Mouse (Mus musculus): ENCODE data around the gene Trpm7. TPM values are rescaled to one million over a fixed set of nuclear protein-coding genes. Genes with fewer than 3 reads are reported as not detected.

Gene Trpm7
- polyA plus RNA-seq, 1 experiment from 2014 or later = 45.0 TPM

DNA sequence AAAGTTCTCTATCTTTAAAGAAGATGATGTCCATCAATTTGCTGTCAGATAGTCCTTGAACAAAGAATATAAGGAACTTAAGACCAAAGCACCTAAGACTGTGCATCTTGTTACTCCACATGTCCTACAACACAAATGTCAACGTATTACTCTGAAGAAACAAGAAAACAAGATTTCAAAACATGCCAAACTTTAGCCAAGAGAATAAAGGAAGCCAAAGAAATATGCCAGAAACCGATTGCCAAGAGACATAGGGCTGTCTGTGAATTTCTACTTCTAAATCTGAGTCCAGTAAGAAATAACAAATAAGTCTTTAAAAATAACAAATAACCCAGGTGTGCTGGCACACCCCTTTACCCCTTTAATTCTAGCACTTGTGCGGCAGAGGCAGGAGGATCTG, 11.0 kb downstream of the Trpm7 start:
- no peaks in the 10 kb centered on the region for H3K27me3 ChIP-seq (replicated peaks; ENCODE audit: control insufficient read depth, insufficient read depth, low read length)
- 91% methylated on average over 3 of the region's 3 CpGs for WGBS

DNA sequence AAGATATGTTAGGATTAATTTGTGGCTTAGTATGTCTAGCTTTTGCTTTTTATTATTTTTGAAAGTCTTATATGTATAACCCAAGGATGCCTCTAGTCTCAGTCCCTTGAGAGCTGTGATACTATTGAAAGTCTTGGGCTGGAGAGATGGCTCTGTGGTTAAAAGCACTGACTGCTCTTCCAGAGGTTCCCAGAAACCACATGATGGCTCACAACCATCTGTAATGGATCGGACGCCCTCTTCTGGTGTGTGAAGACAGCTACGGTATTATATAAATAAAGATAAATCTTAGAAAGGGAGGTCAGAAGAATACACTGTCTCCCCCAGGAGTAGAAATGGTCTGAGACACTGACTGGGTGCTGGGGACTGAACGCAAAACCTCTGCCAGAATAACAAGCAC, 31.3 kb downstream of the Trpm7 start:
- H3K9ac ChIP-seq (replicated peaks; ENCODE audit: low read depth, low read length) = no peak overlapping the region
- no peaks in the 10 kb centered on the region for H3K27me3 ChIP-seq (replicated peaks; ENCODE audit: control insufficient read depth, insufficient read depth, low read length)
- no peak overlapping the region for H3K4me3 ChIP-seq (replicated peaks; ENCODE audit: low read length)
- H3K4me1 ChIP-seq (replicated peaks; ENCODE audit: control insufficient read depth, insufficient read depth, low read length) = no peaks in the 10 kb centered on the region
- H3K27ac ChIP-seq (ENCODE audit: low read length) = no peak overlapping the region
- H3K9me3 ChIP-seq (ENCODE audit: control insufficient read depth, low read length) = no peaks in the 10 kb centered on the region
- no peak overlapping the region for H3K4me2 ChIP-seq (ENCODE audit: low read length)
- ATAC-seq = no peak
- H3K36me3 ChIP-seq (ENCODE audit: control insufficient read depth, insufficient read depth) = peaks cover 5% of the 10 kb centered on the region; the same call in 1 of the 2 replicates
- 91% methylated on average over 4 of the region's 4 CpGs for WGBS

More for the DNA sequence above, 11.0 kb downstream of the Trpm7 start:
- H3K9ac ChIP-seq (replicated peaks; ENCODE audit: low read depth, low read length) = no peak overlapping the region
- H3K4me1 ChIP-seq (replicated peaks; ENCODE audit: control insufficient read depth, insufficient read depth, low read length) = no peaks in the 10 kb centered on the region
- H3K27ac ChIP-seq (ENCODE audit: low read length) = no peak overlapping the region
- H3K4me3 ChIP-seq (replicated peaks; ENCODE audit: low read length) = no peak overlapping the region
- H3K9me3 ChIP-seq (ENCODE audit: control insufficient read depth, low read length) = no peaks in the 10 kb centered on the region
- no peak for ATAC-seq
- H3K36me3 ChIP-seq (ENCODE audit: control insufficient read depth, insufficient read depth) = no peaks in the 10 kb centered on the region
- no peak overlapping the region for H3K4me2 ChIP-seq (ENCODE audit: low read length)

- no peak overlapping the region for H3K4me2 ChIP-seq (ENCODE audit: low read length)
- no peak overlapping the region for H3K27ac ChIP-seq (ENCODE audit: low read length)
- ATAC-seq = no peak
- H3K9me3 ChIP-seq (ENCODE audit: control insufficient read depth, low read length) = no peaks in the 10 kb centered on the region
- H3K27me3 ChIP-seq (replicated peaks; ENCODE audit: control insufficient read depth, insufficient read depth, low read length) = no peaks in the 10 kb centered on the region
- no peak overlapping the region for H3K9ac ChIP-seq (replicated peaks; ENCODE audit: low read depth, low read length)
- H3K36me3 ChIP-seq (ENCODE audit: control insufficient read depth, insufficient read depth) = peaks cover 14% of the 10 kb centered on the region; the same call in 1 of the 2 replicates
- no peak overlapping the region for H3K4me3 ChIP-seq (replicated peaks; ENCODE audit: low read length)
- WGBS = 93% methylated on average over 5 of the region's 5 CpGs
- H3K4me1 ChIP-seq (replicated peaks; ENCODE audit: control insufficient read depth, insufficient read depth, low read length) = no peaks in the 10 kb centered on the region
Observed at GRCm38 (mm10) chr2:126838848-126839247, 37.2 kb downstream of the Trpm7 start.

DNA sequence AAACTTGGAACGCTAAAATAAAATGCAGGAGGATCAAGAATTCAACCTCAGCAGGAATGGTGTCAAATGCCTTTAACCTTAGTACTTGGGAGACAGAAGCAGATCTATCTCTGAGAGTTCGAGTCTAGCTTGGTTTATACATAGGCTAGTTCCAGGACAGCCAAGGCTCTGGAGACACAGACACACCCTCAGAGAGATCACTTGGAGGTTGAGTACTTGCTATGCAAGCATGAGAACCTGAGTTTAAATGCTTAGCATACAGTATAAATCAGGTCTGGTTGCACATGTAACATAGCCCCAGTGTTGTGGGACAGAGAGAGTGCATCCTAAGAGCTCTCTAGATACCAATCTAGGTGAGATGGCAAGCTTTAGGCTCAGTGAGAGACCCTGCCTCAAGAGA, 58.6 kb downstream of the Trpm7 start:
- peaks cover 11% of the 10 kb centered on the region for H3K36me3 ChIP-seq (ENCODE audit: control insufficient read depth, insufficient read depth)
- WGBS = 91% methylated on average over 2 of the region's 2 CpGs
- no peak overlapping the region for H3K4me3 ChIP-seq (replicated peaks; ENCODE audit: low read length)
- H3K27me3 ChIP-seq (replicated peaks; ENCODE audit: control insufficient read depth, insufficient read depth, low read length) = no peaks in the 10 kb centered on the region
- H3K4me2 ChIP-seq (ENCODE audit: low read length) = no peak overlapping the region
- no peak overlapping the region for H3K9ac ChIP-seq (replicated peaks; ENCODE audit: low read depth, low read length)
- no peak overlapping the region for H3K27ac ChIP-seq (ENCODE audit: low read length)
- ATAC-seq = no peak
- H3K9me3 ChIP-seq (ENCODE audit: control insufficient read depth, low read length) = no peaks in the 10 kb centered on the region
- no peaks in the 10 kb centered on the region for H3K4me1 ChIP-seq (replicated peaks; ENCODE audit: control insufficient read depth, insufficient read depth, low read length)

DNA sequence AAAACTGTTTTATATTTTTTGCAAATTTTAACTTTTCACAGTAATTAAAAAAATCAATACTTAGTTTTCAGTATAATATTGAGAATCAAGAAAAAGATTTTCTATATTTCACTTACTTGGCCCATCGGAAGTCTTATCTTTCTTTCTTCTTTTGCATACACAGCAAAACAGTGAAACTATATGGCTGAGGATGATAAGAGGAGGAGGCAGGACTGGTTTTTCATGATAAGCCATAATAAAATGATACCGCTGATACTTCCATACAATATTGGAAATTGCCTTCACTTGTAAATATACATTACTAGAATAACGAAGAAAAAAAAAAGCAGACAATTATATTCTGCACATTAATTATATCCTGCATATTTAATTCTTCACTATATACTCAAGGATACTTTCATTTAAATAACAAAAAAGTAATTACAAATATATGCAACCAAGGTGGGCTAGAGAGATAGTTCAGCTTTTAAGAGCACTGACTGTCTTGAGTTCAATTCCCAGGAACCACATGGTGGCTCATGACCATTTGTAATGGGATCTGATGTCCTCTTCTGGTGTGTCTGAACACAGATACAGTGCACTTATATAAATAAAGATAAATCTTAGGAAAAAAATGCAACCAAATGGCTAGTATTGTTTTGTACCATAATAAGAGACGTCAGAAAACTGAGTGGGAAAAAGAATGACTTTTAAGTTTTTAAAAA, 59.2 kb downstream of the Trpm7 start:
- Histone ChIP-seq H3K27ac (ENCODE audit: low read length) (no peak overlapping the region), H3K36me3 (ENCODE audit: control insufficient read depth, insufficient read depth) (peaks cover 16% of the 10 kb centered on the region), H3K27me3 (replicated peaks; ENCODE audit: control insufficient read depth, insufficient read depth, low read length) (no peaks in the 10 kb centered on the region), H3K4me3 (replicated peaks; ENCODE audit: low read length) (no peak overlapping the region), H3K4me1 (replicated peaks; ENCODE audit: control insufficient read depth, insufficient read depth, low read length) (no peaks in the 10 kb centered on the region), H3K4me2 (ENCODE audit: low read length) (no peak overlapping the region), H3K9ac (replicated peaks; ENCODE audit: low read depth, low read length) (no peak overlapping the region), H3K9me3 (ENCODE audit: control insufficient read depth, low read length) (no peaks in the 10 kb centered on the region)
- 95% methylated on average over 4 of the region's 4 CpGs for WGBS
- no peak for ATAC-seq

DNA sequence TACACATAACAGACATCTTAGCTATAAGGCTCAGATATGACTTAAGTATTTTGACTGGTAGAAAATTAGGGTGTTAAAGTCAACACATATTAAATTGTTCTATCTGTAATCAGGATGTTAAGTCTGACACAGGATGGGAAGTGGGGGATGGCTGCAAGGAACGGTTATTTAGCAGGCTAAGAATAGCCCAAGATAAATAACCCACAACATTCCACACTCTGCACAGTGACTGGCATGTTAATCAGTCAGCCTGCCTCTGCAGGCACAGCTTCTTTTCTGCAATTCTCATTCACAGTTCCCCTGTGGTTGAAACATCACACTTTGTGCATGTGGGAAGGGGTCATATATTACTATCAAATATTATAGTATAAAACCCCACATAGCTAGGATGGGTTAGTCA, 60.2 kb downstream of the Trpm7 start:
- no peak for ATAC-seq
- Histone ChIP-seq H3K9me3 (ENCODE audit: control insufficient read depth, low read length) (no peaks in the 10 kb centered on the region), H3K27me3 (replicated peaks; ENCODE audit: control insufficient read depth, insufficient read depth, low read length) (no peaks in the 10 kb centered on the region), H3K36me3 (ENCODE audit: control insufficient read depth, insufficient read depth) (peaks cover 17% of the 10 kb centered on the region), H3K4me3 (replicated peaks; ENCODE audit: low read length) (no peak overlapping the region), H3K4me2 (ENCODE audit: low read length) (no peak overlapping the region), H3K9ac (replicated peaks; ENCODE audit: low read depth, low read length) (no peak overlapping the region), H3K27ac (ENCODE audit: low read length) (no peak overlapping the region), H3K4me1 (replicated peaks; ENCODE audit: control insufficient read depth, insufficient read depth, low read length) (no peaks in the 10 kb centered on the region)
- 44% methylated on average over 1 of the region's 1 CpGs for WGBS

- Histone ChIP-seq H3K4me2 (ENCODE audit: low read length) (no peak overlapping the region), H3K9me3 (ENCODE audit: control insufficient read depth, low read length) (no peaks in the 10 kb centered on the region), H3K27me3 (replicated peaks; ENCODE audit: control insufficient read depth, insufficient read depth, low read length) (no peaks in the 10 kb centered on the region), H3K27ac (ENCODE audit: low read length) (no peak overlapping the region), H3K9ac (replicated peaks; ENCODE audit: low read depth, low read length) (no peak overlapping the region), H3K4me1 (replicated peaks; ENCODE audit: control insufficient read depth, insufficient read depth, low read length) (no peaks in the 10 kb centered on the region), H3K4me3 (replicated peaks; ENCODE audit: low read length) (no peak overlapping the region), H3K36me3 (ENCODE audit: control insufficient read depth, insufficient read depth) (peaks cover 22% of the 10 kb centered on the region)
- 92% methylated on average over 3 of the region's 3 CpGs for WGBS
- no peak for ATAC-seq
Observed at GRCm38 (mm10) chr2:126801980-126802379, 74.0 kb downstream of the Trpm7 start.

GRCm38 (mm10) chr2:126798455-126798854, 77.6 kb downstream of the Trpm7 start:
- Histone ChIP-seq H3K4me3 (replicated peaks; ENCODE audit: low read length) (no peak overlapping the region), H3K4me1 (replicated peaks; ENCODE audit: control insufficient read depth, insufficient read depth, low read length) (no peaks in the 10 kb centered on the region), H3K36me3 (ENCODE audit: control insufficient read depth, insufficient read depth) (peaks cover 23% of the 10 kb centered on the region), H3K4me2 (ENCODE audit: low read length) (no peak overlapping the region), H3K9me3 (ENCODE audit: control insufficient read depth, low read length) (no peaks in the 10 kb centered on the region), H3K27ac (ENCODE audit: low read length) (no peak overlapping the region), H3K9ac (replicated peaks; ENCODE audit: low read depth, low read length) (no peak overlapping the region), H3K27me3 (replicated peaks; ENCODE audit: control insufficient read depth, insufficient read depth, low read length) (no peaks in the 10 kb centered on the region)
- whole genome bisulfite sequencing = 80% methylated on average over 5 of the region's 5 CpGs
- ATAC-seq = no peak

GRCm38 (mm10) chr2:126795708-126796107, 80.3 kb downstream of the Trpm7 start:
- no peaks in the 10 kb centered on the region for H3K27me3 ChIP-seq (replicated peaks; ENCODE audit: control insufficient read depth, insufficient read depth, low read length)
- H3K4me1 ChIP-seq (replicated peaks; ENCODE audit: control insufficient read depth, insufficient read depth, low read length) = no peaks in the 10 kb centered on the region
- no peak for ATAC-seq
- H3K27ac ChIP-seq (ENCODE audit: low read length) = no peak overlapping the region
- H3K9ac ChIP-seq (replicated peaks; ENCODE audit: low read depth, low read length) = no peak overlapping the region
- peaks cover 24% of the 10 kb centered on the region for H3K36me3 ChIP-seq (ENCODE audit: control insufficient read depth, insufficient read depth)
- H3K4me2 ChIP-seq (ENCODE audit: low read length) = no peak overlapping the region
- no peak overlapping the region for H3K4me3 ChIP-seq (replicated peaks; ENCODE audit: low read length)
- 87% methylated on average over 3 of the region's 3 CpGs for WGBS
- no peaks in the 10 kb centered on the region for H3K9me3 ChIP-seq (ENCODE audit: control insufficient read depth, low read length)

DNA sequence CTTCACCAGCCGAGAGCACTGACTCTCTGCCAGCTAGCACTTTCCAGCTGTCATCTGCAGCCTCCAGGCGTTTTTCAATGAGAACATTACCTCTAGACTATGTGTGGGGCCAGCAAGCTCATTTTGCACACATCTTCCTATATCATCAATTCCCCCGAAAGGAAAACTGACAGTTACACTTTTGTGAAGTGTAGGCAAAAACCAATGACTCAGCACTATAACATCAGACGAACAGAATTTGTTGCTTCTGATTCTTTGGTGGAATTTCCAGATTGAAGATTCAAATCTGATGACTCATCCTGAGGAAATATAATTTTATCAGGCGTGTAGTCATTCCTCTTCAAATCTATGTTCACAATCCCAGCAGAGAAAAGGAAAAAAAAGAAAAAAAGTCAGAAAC, 83.4 kb downstream of the Trpm7 start:
- Histone ChIP-seq H3K9ac (replicated peaks; ENCODE audit: low read depth, low read length) (no peak overlapping the region), H3K36me3 (ENCODE audit: control insufficient read depth, insufficient read depth) (peaks cover 22% of the 10 kb centered on the region), H3K4me2 (ENCODE audit: low read length) (no peak overlapping the region), H3K27me3 (replicated peaks; ENCODE audit: control insufficient read depth, insufficient read depth, low read length) (no peaks in the 10 kb centered on the region), H3K4me3 (replicated peaks; ENCODE audit: low read length) (no peak overlapping the region), H3K27ac (ENCODE audit: low read length) (no peak overlapping the region), H3K4me1 (replicated peaks; ENCODE audit: control insufficient read depth, insufficient read depth, low read length) (peaks cover 4% of the 10 kb centered on the region), H3K9me3 (ENCODE audit: control insufficient read depth, low read length) (no peaks in the 10 kb centered on the region)
- WGBS = 81% methylated on average over 5 of the region's 5 CpGs
- no peak for ATAC-seq
